Mouse (Mus musculus) heart, postnatal 0 days (tissue): ENCODE measurements around the gene Xcl1.

ENCODE experiments used
- CTCF ChIP-seq: IDR thresholded peaks from 2 replicates; pipeline ENCODE4 v1.5.1; 2016; ENCODE audit warnings: antibody characterized with exemption, control low read depth, low read depth
- EP300 ChIP-seq: IDR thresholded peaks from 2 replicates; pipeline ENCODE4 v1.6.1; 2016; ENCODE audit warnings: antibody characterized with exemption, low read depth

DNA sequence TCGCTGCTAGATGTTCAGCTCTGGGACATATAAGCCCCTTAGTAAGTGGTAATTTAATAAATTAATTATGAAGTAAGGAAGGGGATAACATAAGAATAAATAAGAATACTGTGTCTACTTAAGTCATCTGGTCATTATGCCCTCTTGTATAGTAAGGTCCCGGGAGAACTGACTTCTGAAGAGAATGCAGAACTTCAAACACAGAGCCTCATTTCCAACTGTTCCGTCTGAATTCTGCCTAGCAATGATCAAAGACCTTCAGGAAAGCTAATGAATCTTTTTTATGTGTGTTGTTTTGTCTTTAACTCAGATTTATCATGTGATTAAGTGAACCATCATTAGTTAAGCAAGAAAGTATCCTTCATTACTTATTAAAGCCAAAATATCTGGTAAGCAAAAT is 5.3 kb downstream of the Xcl1 start:
- no peak for TF ChIP-seq CTCF
- TF ChIP-seq EP300, result no peak
